Mouse (Mus musculus) hindbrain, embryonic 15.5 days (tissue): ENCODE measurements around the gene Inpp4b. TPM values are rescaled to one million over a fixed set of nuclear protein-coding genes. Genes with fewer than 3 reads are reported as not detected.

Experiments
- ATAC-seq: fragments of 200-750 bp; cut with Nextera tagmentation; 2 replicates; pipeline ENCODE4 v1.8.0; 2017; ENCODE audit warnings: low read depth, moderate number of reproducible peaks, moderate TSS enrichment; ENCODE audit not compliant: low FRiP score
- H3K27ac ChIP-seq: fragments of 300-500 bp; sonication (generic); replicated peaks from 2 replicates; pipeline ENCODE4 v1.5.1; 2015; ENCODE audit warnings: mild to moderate bottlenecking, inconsistent platforms
- H3K27me3 ChIP-seq: fragments of 300-500 bp; sonication (generic); 2 replicates; pipeline ENCODE4 v1.6.1; 2015; ENCODE audit warnings: control low read depth, inconsistent platforms
- H3K36me3 ChIP-seq: fragments of 300-500 bp; sonication (generic); 2 replicates; pipeline ENCODE4 v1.6.1; 2015; ENCODE audit warnings: control low read depth, inconsistent platforms
- H3K4me1 ChIP-seq: fragments of 300-500 bp; sonication (generic); replicated peaks from 2 replicates; pipeline ENCODE4 v1.6.1; 2015; ENCODE audit warnings: control low read depth, inconsistent platforms
- H3K4me2 ChIP-seq: fragments of 300-500 bp; sonication (generic); 2 replicates; pipeline ENCODE4 v1.6.1; 2015; ENCODE audit warnings: moderate library complexity, mild to moderate bottlenecking, inconsistent platforms
- H3K4me3 ChIP-seq: fragments of 300-500 bp; sonication (generic); 2 replicates; pipeline ENCODE4 v1.5.1; 2015; ENCODE audit warnings: mild to moderate bottlenecking, inconsistent platforms
- H3K9ac ChIP-seq: fragments of 300-500 bp; sonication (generic); 2 replicates; pipeline ENCODE4 v1.6.1; 2015; ENCODE audit warnings: inconsistent platforms
- H3K9me3 ChIP-seq: fragments of 300-500 bp; sonication (generic); 2 replicates; pipeline ENCODE4 v1.6.1; 2016; ENCODE audit warnings: control low read depth, inconsistent platforms
- WGBS: fragments of 180-500 bp; shearing (Covaris S2); methylation state at CpG from one replicate; pipeline ENCODE4 v1.1.7; 2015; 5-methylcytosine and 5-hydroxymethylcytosine counted together
- polyA plus RNA-seq: library from polyadenylated mRNA; unstranded; fragments of >200 nt; fragmentation: Nextera tagmentation; extraction: Ambion mirVana; gene quantifications from 2 replicates; pipeline ENCODE4 v1.2.1, GENCODE M21; 2015

Gene Inpp4b
- polyA plus RNA-seq, 1 experiment from 2014 or later = 9.0 TPM

DNA sequence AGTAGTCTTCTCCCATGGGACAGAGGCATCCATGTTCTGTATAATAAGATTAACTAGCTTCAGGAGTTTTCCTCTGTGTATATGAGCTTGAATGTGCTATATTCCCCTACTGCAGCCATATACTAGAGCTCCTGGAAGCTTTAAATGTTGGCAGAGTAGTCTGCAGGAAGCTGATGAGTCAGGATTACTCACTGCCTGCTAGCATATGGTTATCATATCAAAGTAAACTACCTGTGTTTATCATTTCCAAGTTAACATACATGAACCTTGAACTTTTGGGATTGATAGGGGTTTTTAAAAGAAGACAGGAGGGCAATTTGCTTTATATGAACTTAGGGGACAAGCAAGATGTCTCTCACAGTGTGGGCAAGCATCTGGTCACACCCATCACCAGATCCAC lies 498.2 kb downstream of the Inpp4b start:
- no peak for ATAC-seq
- H3K36me3 ChIP-seq = no peaks in the 10 kb centered on the region
- H3K4me2 ChIP-seq = no peak overlapping the region
- no peak overlapping the region for H3K27ac ChIP-seq
- H3K27me3 ChIP-seq = no peaks in the 10 kb centered on the region
- no peak overlapping the region for H3K4me3 ChIP-seq
- no peak overlapping the region for H3K9ac ChIP-seq
- no peaks in the 10 kb centered on the region for H3K9me3 ChIP-seq
- H3K4me1 ChIP-seq = no peaks in the 10 kb centered on the region

DNA sequence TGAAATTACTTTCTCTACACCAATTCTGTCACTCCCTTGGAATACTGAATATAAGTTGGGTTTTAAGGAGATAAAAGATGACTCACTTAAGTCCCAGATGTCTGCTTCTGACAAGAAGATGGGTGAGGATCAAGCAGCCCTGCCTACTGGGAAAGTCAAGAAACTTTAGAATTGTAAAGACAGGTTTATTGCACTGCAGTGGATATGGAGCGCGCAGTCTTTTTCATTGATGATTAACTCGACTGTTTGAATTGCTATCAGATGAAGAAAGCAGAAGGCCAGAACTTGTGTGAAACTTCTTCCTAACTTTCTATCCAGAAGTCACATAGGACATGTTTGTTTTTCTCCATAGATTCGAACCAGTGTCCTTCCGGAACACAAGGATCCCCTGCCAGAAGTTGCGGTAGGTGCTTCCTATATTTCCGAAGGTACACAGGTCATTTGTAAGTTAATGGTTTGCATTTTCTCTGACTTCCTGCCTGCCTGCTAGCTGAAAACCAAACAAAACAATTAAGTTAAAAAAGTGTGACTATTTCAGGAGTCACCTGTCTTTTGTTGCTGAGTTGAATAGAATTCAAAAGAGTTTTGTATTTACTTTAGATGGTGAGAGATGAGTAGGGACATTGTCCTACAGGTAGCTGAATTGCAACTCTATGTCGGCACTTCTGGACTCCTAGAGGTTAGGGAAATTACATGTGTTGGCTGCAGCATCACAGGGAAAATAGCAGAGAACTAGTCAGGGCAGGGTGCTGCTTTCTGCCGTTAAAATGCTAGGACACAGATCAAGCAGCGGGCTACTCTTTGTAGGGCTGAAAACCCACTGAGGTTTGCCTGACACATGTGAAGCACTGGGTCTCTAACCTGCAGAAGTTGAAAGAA lies 502.0 kb downstream of the Inpp4b start:
- Histone ChIP-seq H3K27ac (no peak overlapping the region), H3K4me2 (no peak overlapping the region), H3K4me1 (no peaks in the 10 kb centered on the region), H3K9me3 (no peaks in the 10 kb centered on the region), H3K36me3 (no peaks in the 10 kb centered on the region), H3K9ac (no peak overlapping the region), H3K27me3 (no peaks in the 10 kb centered on the region), H3K4me3 (no peak overlapping the region)
- ATAC-seq = no peak
- 81% methylated on average over 10 of the region's 10 CpGs for WGBS

GRCm38 (mm10) chr8:81847929-81848328 lies 505.6 kb downstream of the Inpp4b start:
- H3K9me3 ChIP-seq = no peaks in the 10 kb centered on the region
- ATAC-seq = no peak
- no peaks in the 10 kb centered on the region for H3K27me3 ChIP-seq
- no peak overlapping the region for H3K27ac ChIP-seq
- WGBS = 94% methylated on average over 2 of the region's 2 CpGs
- no peaks in the 10 kb centered on the region for H3K4me1 ChIP-seq
- no peak overlapping the region for H3K4me2 ChIP-seq
- H3K4me3 ChIP-seq = no peak overlapping the region
- H3K9ac ChIP-seq = no peak overlapping the region
- no peaks in the 10 kb centered on the region for H3K36me3 ChIP-seq

DNA sequence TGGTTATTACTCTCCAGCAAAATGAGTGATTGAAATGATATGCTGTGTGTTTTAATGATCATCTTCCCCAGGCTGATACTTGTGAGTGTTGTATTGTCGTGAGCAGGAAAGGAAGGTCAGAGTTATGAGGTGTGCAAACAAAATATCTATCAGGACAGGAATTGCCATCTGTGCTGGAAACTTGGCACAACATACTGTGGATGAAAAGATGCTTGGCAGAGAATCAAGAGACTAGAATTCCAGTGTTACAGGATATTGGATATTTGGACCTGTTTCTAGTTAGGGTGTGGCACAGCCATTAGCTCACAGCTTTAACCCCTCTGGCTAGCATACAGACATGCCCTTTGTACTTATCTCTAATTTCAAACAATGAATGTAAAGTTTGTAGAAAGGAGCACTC lies 507.6 kb downstream of the Inpp4b start:
- Histone ChIP-seq H3K9me3 (no peaks in the 10 kb centered on the region), H3K4me1 (no peaks in the 10 kb centered on the region), H3K4me3 (no peak overlapping the region), H3K27me3 (no peaks in the 10 kb centered on the region), H3K27ac (no peak overlapping the region), H3K4me2 (no peak overlapping the region), H3K36me3 (no peaks in the 10 kb centered on the region), H3K9ac (no peak overlapping the region)
- no peak for ATAC-seq
- WGBS = 72% methylated on average over 1 of the region's 1 CpGs

DNA sequence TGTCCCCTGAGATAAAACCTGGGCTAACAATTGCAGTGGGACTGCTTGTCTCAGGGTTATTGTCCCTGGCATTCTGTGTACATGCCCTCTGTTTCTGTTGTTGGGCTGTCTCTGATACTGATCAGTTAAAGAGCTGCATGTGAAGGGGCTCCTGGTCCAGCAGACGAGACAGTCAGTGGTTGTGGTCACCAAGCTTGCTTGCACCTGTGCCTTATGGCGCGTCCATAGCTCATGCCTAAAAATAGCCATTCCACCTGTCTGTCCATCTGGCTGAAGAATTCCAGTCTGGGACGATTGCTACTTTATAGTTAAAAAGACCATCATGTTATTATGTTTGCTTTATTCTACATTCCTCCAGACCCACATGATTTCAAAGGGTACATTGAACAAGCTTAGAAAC lies 510.8 kb downstream of the Inpp4b start:
- Histone ChIP-seq H3K9ac (no peak overlapping the region), H3K27me3 (no peaks in the 10 kb centered on the region), H3K27ac (no peak overlapping the region), H3K4me2 (no peak overlapping the region), H3K36me3 (no peaks in the 10 kb centered on the region), H3K4me3 (no peak overlapping the region), H3K9me3 (no peaks in the 10 kb centered on the region), H3K4me1 (no peaks in the 10 kb centered on the region)
- ATAC-seq = no peak
- WGBS = 92% methylated on average over 4 of the region's 4 CpGs

DNA sequence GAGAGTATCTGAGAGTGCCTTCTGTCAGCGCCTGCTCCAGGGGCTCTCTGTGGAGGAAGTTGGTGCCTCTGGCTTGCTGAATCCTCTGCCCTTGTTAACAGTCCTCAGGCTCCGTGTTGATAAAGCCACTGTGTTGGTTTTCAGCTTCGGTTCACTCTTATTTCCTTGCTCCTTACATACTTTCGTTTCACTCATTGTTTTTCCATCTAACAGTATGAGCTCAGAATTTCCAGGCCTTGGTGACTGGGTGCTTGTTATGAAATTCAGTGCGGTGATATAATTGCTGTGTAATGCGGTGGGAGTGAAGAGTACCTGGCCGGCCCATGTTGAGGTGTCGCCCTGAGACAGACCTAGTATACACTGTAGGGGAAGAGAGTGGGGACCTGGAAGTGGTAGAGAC lies 512.2 kb downstream of the Inpp4b start:
- no peaks in the 10 kb centered on the region for H3K27me3 ChIP-seq
- H3K9ac ChIP-seq = no peak overlapping the region
- H3K4me2 ChIP-seq = no peak overlapping the region
- 81% methylated on average over 8 of the region's 8 CpGs for WGBS
- no peaks in the 10 kb centered on the region for H3K9me3 ChIP-seq
- H3K27ac ChIP-seq = no peak overlapping the region
- no peak overlapping the region for H3K4me3 ChIP-seq
- no peak for ATAC-seq
- no peaks in the 10 kb centered on the region for H3K36me3 ChIP-seq
- H3K4me1 ChIP-seq = no peaks in the 10 kb centered on the region

GRCm38 (mm10) chr8:81855009-81855408 lies 512.7 kb downstream of the Inpp4b start:
- Histone ChIP-seq H3K27me3 (no peaks in the 10 kb centered on the region), H3K27ac (no peak overlapping the region), H3K36me3 (no peaks in the 10 kb centered on the region), H3K4me3 (no peak overlapping the region), H3K4me1 (no peaks in the 10 kb centered on the region), H3K9ac (no peak overlapping the region), H3K4me2 (no peak overlapping the region), H3K9me3 (no peaks in the 10 kb centered on the region)
- 91% methylated on average over 1 of the region's 1 CpGs for WGBS
- no peak for ATAC-seq

- H3K9ac ChIP-seq = no peak overlapping the region
- 78% methylated on average over 4 of the region's 4 CpGs for WGBS
- no peak overlapping the region for H3K27ac ChIP-seq
- H3K27me3 ChIP-seq = no peaks in the 10 kb centered on the region
- H3K4me3 ChIP-seq = no peak overlapping the region
- no peak for ATAC-seq
- no peak overlapping the region for H3K4me2 ChIP-seq
- H3K9me3 ChIP-seq = no peaks in the 10 kb centered on the region
- H3K4me1 ChIP-seq = no peaks in the 10 kb centered on the region
- no peaks in the 10 kb centered on the region for H3K36me3 ChIP-seq
Measured at GRCm38 (mm10) chr8:81856120-81856519, 513.8 kb downstream of the Inpp4b start.

- Histone ChIP-seq H3K4me1 (no peaks in the 10 kb centered on the region), H3K27ac (no peak overlapping the region), H3K9ac (no peak overlapping the region), H3K9me3 (no peaks in the 10 kb centered on the region), H3K4me3 (no peak overlapping the region), H3K27me3 (no peaks in the 10 kb centered on the region), H3K36me3 (no peaks in the 10 kb centered on the region), H3K4me2 (no peak overlapping the region)
- no peak for ATAC-seq
- 76% methylated on average over 6 of the region's 6 CpGs for WGBS
Measured at GRCm38 (mm10) chr8:81856608-81857007, 514.3 kb downstream of the Inpp4b start.

DNA sequence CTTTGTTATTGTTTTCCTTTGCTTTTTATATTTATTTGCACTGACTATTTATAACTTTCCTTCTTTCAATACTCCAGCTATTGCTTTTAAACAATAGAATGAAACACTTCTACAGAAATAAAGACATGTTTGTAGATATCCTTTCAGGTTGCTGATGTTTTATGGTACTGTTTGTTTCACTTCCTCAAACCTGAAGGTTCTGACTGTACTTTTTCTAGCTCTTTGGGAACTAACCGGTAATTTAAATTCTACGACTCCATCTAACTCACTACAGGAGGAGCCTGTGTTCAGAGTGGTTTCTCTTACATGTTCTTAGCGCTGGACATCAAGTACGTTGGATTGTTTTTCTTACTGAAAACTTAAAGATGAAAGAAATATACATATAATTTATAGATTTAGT lies 516.0 kb downstream of the Inpp4b start:
- Histone ChIP-seq H3K36me3 (no peaks in the 10 kb centered on the region), H3K27me3 (no peaks in the 10 kb centered on the region), H3K9ac (no peak overlapping the region), H3K9me3 (no peaks in the 10 kb centered on the region), H3K4me3 (no peak overlapping the region), H3K4me2 (no peak overlapping the region), H3K27ac (no peak overlapping the region), H3K4me1 (no peaks in the 10 kb centered on the region)
- ATAC-seq = no peak
- WGBS = 91% methylated on average over 4 of the region's 4 CpGs

DNA sequence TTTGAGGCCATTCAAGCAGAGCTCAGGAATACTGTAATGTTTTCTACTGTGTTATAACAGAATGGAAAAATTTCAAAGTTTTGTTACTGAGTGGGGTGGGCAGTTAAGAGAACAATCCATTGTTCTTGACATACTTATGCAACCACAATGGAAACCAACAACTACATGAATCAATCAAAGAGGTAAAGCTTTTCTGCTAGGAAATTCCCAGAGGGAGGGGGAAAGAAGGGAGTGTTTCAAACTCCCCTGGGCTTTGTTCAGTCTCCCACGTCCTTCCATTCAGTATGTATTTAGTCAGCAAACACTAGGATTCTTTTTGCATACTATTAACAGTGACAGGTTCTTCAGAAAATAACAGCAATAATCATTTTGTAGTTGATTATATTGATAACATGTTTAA lies 517.4 kb downstream of the Inpp4b start:
- no peak for ATAC-seq
- Histone ChIP-seq H3K4me2 (no peak overlapping the region), H3K4me1 (no peaks in the 10 kb centered on the region), H3K4me3 (no peak overlapping the region), H3K27ac (no peak overlapping the region), H3K36me3 (no peaks in the 10 kb centered on the region), H3K9me3 (no peaks in the 10 kb centered on the region), H3K27me3 (no peaks in the 10 kb centered on the region), H3K9ac (no peak overlapping the region)
- WGBS = 49% methylated on average over 1 of the region's 1 CpGs

GRCm38 (mm10) chr8:81861311-81861710 lies 519.0 kb downstream of the Inpp4b start:
- no peak overlapping the region for H3K4me3 ChIP-seq
- H3K27me3 ChIP-seq = no peaks in the 10 kb centered on the region
- H3K27ac ChIP-seq = no peak overlapping the region
- H3K4me2 ChIP-seq = no peak overlapping the region
- no peaks in the 10 kb centered on the region for H3K36me3 ChIP-seq
- H3K9me3 ChIP-seq = no peaks in the 10 kb centered on the region
- WGBS = 97% methylated on average over 8 of the region's 8 CpGs
- H3K9ac ChIP-seq = no peak overlapping the region
- ATAC-seq = no peak
- H3K4me1 ChIP-seq = no peaks in the 10 kb centered on the region

DNA sequence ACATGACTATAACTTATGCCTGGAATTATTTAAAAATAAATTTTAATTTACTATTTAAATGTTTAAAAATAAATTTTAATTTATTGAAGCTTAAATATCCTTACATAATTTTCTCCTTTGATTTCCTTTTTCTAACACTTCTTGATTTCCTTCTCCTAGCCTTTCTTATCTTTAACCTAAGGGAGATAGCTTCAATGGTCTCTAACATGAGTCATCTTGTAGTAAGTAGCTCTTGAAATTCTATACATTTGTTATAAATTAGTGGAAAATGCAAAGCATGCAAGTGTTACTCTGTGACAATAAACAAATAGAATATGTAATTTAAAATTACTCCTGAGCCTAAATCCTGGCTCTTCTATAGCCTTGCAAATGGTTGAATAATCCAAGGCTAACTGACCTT lies 520.4 kb downstream of the Inpp4b start:
- no peaks in the 10 kb centered on the region for H3K9me3 ChIP-seq
- H3K27ac ChIP-seq = no peak overlapping the region
- H3K36me3 ChIP-seq = no peaks in the 10 kb centered on the region
- no peak overlapping the region for H3K9ac ChIP-seq
- H3K4me1 ChIP-seq = no peaks in the 10 kb centered on the region
- H3K4me3 ChIP-seq = no peak overlapping the region
- H3K27me3 ChIP-seq = no peaks in the 10 kb centered on the region
- ATAC-seq = no peak
- no peak overlapping the region for H3K4me2 ChIP-seq
